Mouse (Mus musculus) heart, adult 9 months (tissue): ENCODE data around the gene Rxfp4.
"Not testable (repeated sequence)": the region's sequence is repeated elsewhere in the genome, so short reads cannot be mapped to it uniquely, and the experiment has no call there.

Experiments used
- DNase-seq, 2 experiments: peaks; one replicate each; pipeline ENCODE4 v3.0.0; 2022; ENCODE audit warnings: low spot score in 2 of 2

The Rxfp4 gene

DNA sequence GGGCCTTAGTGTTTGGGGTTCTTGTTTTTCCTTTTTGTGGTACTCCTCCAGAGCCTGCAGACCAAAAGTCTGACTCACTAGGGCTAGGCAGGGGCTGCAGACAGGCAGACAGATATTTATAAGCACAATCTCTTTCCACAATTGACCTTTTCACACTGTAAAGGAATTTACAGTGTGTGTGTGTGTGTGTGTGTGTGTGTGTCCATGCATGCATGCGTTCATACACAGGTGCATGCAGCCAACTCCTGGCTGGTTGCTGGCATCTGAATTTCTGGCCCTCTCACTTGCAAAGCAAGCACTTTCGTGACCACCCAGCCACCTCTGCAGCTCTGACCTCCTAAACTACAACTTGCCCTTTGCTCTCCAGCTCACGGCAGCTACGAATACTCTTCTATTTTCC, 43.9 kb downstream of the Rxfp4 start:
- no peak for DNase-seq

DNA sequence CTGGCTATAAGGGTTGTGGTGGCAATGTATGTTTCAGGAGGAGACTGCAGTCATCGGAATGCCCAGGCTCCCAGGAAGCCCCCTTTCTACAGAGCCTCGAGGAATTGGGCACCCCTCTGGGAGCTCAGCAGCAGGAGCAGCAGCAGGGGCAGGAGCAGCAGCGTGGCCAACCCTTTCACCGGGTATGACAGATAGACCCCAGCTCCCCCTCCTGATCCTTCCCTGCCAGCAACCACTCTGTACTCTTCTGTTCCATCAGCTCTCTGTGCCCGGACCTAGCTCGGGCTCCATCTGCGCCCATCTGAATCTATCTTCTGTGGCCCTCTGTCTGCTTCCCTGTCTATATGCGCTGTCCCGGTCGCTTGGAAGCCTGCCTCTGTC, 45.2 kb downstream of the Rxfp4 start:
- no peak for DNase-seq

- DNase-seq: peak; percentile 85 to 90
Measured at GRCm38 (mm10) chr3:88607065-88607757, 45.7 kb downstream of the Rxfp4 start.

GRCm38 (mm10) chr3:88605666-88606065, 47.3 kb downstream of the Rxfp4 start, which contains the start of gene Arhgef2:
Gene Arhgef2, plus strand, starts transcription at chr3:88605966.
- DNase-seq: not testable (repeated sequence)

GRCm38 (mm10) chr3:88604863-88605262, 48.1 kb downstream of the Rxfp4 start:
- no peak for DNase-seq

- peak; percentile 77 to 79 for DNase-seq
Measured at GRCm38 (mm10) chr3:88603714-88604161, 49.2 kb downstream of the Rxfp4 start.

DNA sequence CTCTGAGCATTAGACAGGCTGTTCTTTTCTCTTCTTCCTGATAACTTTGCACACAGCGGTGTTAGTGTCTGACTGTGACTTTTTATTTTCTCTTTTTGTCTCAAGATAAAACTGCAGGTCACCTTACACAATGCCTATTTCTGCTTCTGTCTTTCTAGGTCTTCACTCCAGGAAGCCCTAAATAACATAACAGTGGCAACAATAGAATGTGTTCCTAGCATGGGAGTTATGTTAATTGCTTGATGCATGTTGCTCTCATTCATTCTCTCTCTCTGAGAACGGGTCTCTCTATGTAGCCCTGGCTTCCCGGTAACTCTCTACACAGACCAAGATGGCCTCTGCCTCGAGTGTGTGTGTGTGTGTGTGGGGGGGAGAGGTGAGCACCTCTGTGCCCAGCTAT, 50.5 kb downstream of the Rxfp4 start:
- DNase-seq: no peak
